Mouse (Mus musculus) lung, embryonic 14.5 days (tissue): ENCODE data around the gene Frmpd1. TPM values are rescaled to one million over a fixed set of nuclear protein-coding genes. Genes with fewer than 3 reads are reported as not detected.
A peak's percentile ranks its signal among the peaks of the same experiment; 100 is the strongest.

ENCODE experiments used
- ATAC-seq: fragments of 200-750 bp; cut with Nextera tagmentation; 2 replicates; pipeline ENCODE4 v1.8.0; 2017; ENCODE audit warnings: mild to moderate bottlenecking, moderate TSS enrichment, moderate library complexity; ENCODE audit not compliant: insufficient read depth
- DNase-seq: peaks from one replicate; pipeline ENCODE4 v3.0.0-alpha.2; 2015
- H3K27ac ChIP-seq: fragments of 300-500 bp; sonication (generic); 2 replicates; pipeline ENCODE4 v1.5.1; 2014; ENCODE audit warnings: low read depth, mild to moderate bottlenecking, moderate library complexity
- H3K27me3 ChIP-seq: fragments of 300-500 bp; sonication (generic); 2 replicates; pipeline ENCODE4 v1.6.1; 2014; ENCODE audit warnings: low read length, control low read depth; ENCODE audit not compliant: insufficient read depth
- H3K36me3 ChIP-seq: fragments of 300-500 bp; sonication (generic); 2 replicates; pipeline ENCODE4 v1.6.1; 2014; ENCODE audit warnings: control low read depth; ENCODE audit not compliant: insufficient read depth
- H3K4me1 ChIP-seq: fragments of 300-500 bp; sonication (generic); 2 replicates; pipeline ENCODE4 v1.6.1; 2014; ENCODE audit warnings: antibody characterized with exemption, control low read depth; ENCODE audit not compliant: insufficient read depth
- H3K4me2 ChIP-seq: fragments of 300-500 bp; sonication (generic); 2 replicates; pipeline ENCODE4 v1.6.1; 2014; ENCODE audit warnings: mild to moderate bottlenecking
- H3K4me3 ChIP-seq: fragments of 300-500 bp; sonication (generic); 2 replicates; pipeline ENCODE4 v1.5.1; 2014; ENCODE audit warnings: low read depth, low read length
- H3K9ac ChIP-seq: fragments of 300-500 bp; sonication (generic); 2 replicates; pipeline ENCODE4 v1.6.1; 2014
- H3K9me3 ChIP-seq: fragments of 300-500 bp; sonication (generic); 2 replicates; pipeline ENCODE4 v1.6.1; 2016; ENCODE audit warnings: low read depth, low read length, control low read depth
- CTCF ChIP-seq: IDR thresholded peaks from 2 replicates; pipeline ENCODE4 v1.5.1; 2016; ENCODE audit warnings: antibody characterized with exemption, low read depth
- WGBS: fragments of 180-500 bp; shearing (Covaris S2); extraction: QIAGEN DNeasy Blood & Tissue Kit; methylation state at CpG from one replicate; pipeline ENCODE4 v1.1.7; 2014; 5-methylcytosine and 5-hydroxymethylcytosine counted together
- polyA plus RNA-seq: library from polyadenylated mRNA; unstranded; fragments of >200 nt; fragmentation: Nextera tagmentation; extraction: Ambion mirVana; gene quantifications from 2 replicates; pipeline ENCODE4 v1.2.1, GENCODE M21; 2014

The Frmpd1 gene
- polyA plus RNA-seq, 1 experiment from 2014 or later = 0.18 TPM

GRCm38 (mm10) chr4:45320159-45320816, 135.6 kb downstream of the Frmpd1 start:
- no peaks in the 10 kb centered on the region for H3K27me3 ChIP-seq
- H3K4me2 ChIP-seq = peak overlapping the region; percentile 73
- H3K9ac ChIP-seq = peak overlapping the region; percentile 87
- DNase-seq (peak; percentile 90), ATAC-seq (peak; percentile 91)
- peak overlapping the region; percentile 88 for H3K4me3 ChIP-seq
- H3K4me1 ChIP-seq = peaks cover 7% of the 10 kb centered on the region; the same call in 1 of the 2 replicates
- TF ChIP-seq CTCF = peak; percentile 24; the same call in 1 of the 2 replicates
- H3K27ac ChIP-seq = peak overlapping the region; percentile 91
- WGBS = under 1% methylated on average over 56 of the region's 56 CpGs
- H3K9me3 ChIP-seq = no peaks in the 10 kb centered on the region
- peaks cover 30% of the 10 kb centered on the region for H3K36me3 ChIP-seq

GRCm38 (mm10) chr4:45331139-45331538, 146.5 kb downstream of the Frmpd1 start:
- TF ChIP-seq CTCF = no peak
- Histone ChIP-seq H3K9ac (no peak overlapping the region), H3K27ac (no peak overlapping the region), H3K27me3 (no peaks in the 10 kb centered on the region), H3K4me1 (no peaks in the 10 kb centered on the region), H3K9me3 (no peaks in the 10 kb centered on the region), H3K4me3 (no peak overlapping the region), H3K4me2 (no peak overlapping the region), H3K36me3 (no peaks in the 10 kb centered on the region)
- ATAC-seq = no peak
- DNase-seq = peak; percentile 41
- WGBS = 64% methylated on average over 7 of the region's 7 CpGs

- Histone ChIP-seq H3K4me2 (no peak overlapping the region), H3K9me3 (no peaks in the 10 kb centered on the region), H3K9ac (no peak overlapping the region), H3K27me3 (no peaks in the 10 kb centered on the region), H3K27ac (no peak overlapping the region), H3K36me3 (no peaks in the 10 kb centered on the region), H3K4me3 (no peak overlapping the region), H3K4me1 (no peaks in the 10 kb centered on the region)
- WGBS = 51% methylated on average over 3 of the region's 3 CpGs
- TF ChIP-seq CTCF = no peak
- DNase-seq (no peak), ATAC-seq (no peak)
Observed at GRCm38 (mm10) chr4:45332466-45332865, 147.8 kb downstream of the Frmpd1 start.

Other genes with a start within 250 kb of the Frmpd1 start
- 46.2 and 50.1 TPM in 2 replicates for gene Grhpr, start 203.5 kb upstream of the Frmpd1 start, polyA plus RNA-seq
- gene Zbtb5, start 172.5 kb upstream of the Frmpd1 start, polyA plus RNA-seq = 22.2 and 23.7 TPM in 2 replicates
- gene Polr1e, start 166.3 kb upstream of the Frmpd1 start, polyA plus RNA-seq = 40.1 and 43.3 TPM in 2 replicates
- 11.6 and 13.3 TPM in 2 replicates for gene Fbxo10, start 100.3 kb upstream of the Frmpd1 start, polyA plus RNA-seq
- 213 and 216 TPM in 2 replicates for gene Tomm5, start 76.8 kb upstream of the Frmpd1 start, polyA plus RNA-seq
- 17.2 and 18.3 TPM in 2 replicates for gene Trmt10b, start 112.3 kb downstream of the Frmpd1 start, polyA plus RNA-seq
- 18.8 and 18.9 TPM in 2 replicates for gene Dcaf10, start 157.2 kb downstream of the Frmpd1 start, polyA plus RNA-seq
- 83.7 and 85.2 TPM in 2 replicates for gene Exosc3, start 157.9 kb downstream of the Frmpd1 start, polyA plus RNA-seq
- 69.0 and 70.1 TPM in 2 replicates for gene Slc25a51, start 223.9 kb downstream of the Frmpd1 start, polyA plus RNA-seq